Mouse (Mus musculus) hindbrain, embryonic 12.5 days (tissue): ENCODE data around the gene Map1b. TPM values are rescaled to one million over a fixed set of nuclear protein-coding genes. Genes with fewer than 3 reads are reported as not detected.
A peak's percentile ranks its signal among the peaks of the same experiment; 100 is the strongest.

Source experiments
- ATAC-seq: fragments of 200-750 bp; cut with Nextera tagmentation; 2 replicates; pipeline ENCODE4 v1.8.0; 2017; ENCODE audit warnings: moderate TSS enrichment; ENCODE audit not compliant: low FRiP score
- H3K27ac ChIP-seq: fragments of 300-500 bp; sonication (generic); 2 replicates; pipeline ENCODE4 v1.5.1; 2016; ENCODE audit warnings: mild to moderate bottlenecking
- H3K27me3 ChIP-seq: fragments of 300-500 bp; sonication (generic); 2 replicates; pipeline ENCODE4 v1.6.1; 2016; ENCODE audit warnings: mild to moderate bottlenecking
- H3K36me3 ChIP-seq: fragments of 300-500 bp; sonication (generic); 2 replicates; pipeline ENCODE4 v1.6.1; 2016; ENCODE audit warnings: mild to moderate bottlenecking
- H3K4me1 ChIP-seq: fragments of 300-500 bp; sonication (generic); 2 replicates; pipeline ENCODE4 v1.6.1; 2016
- H3K4me2 ChIP-seq: fragments of 300-500 bp; sonication (generic); replicated peaks from 2 replicates; pipeline ENCODE4 v1.6.1; 2016; ENCODE audit warnings: mild to moderate bottlenecking
- H3K4me3 ChIP-seq: fragments of 300-500 bp; sonication (generic); 2 replicates; pipeline ENCODE4 v1.5.1; 2016; ENCODE audit warnings: mild to moderate bottlenecking
- H3K9ac ChIP-seq: fragments of 300-500 bp; sonication (generic); 2 replicates; pipeline ENCODE4 v1.6.1; 2016; ENCODE audit warnings: mild to moderate bottlenecking, moderate library complexity
- H3K9me3 ChIP-seq: fragments of 300-500 bp; sonication (generic); replicated peaks from 2 replicates; pipeline ENCODE4 v1.6.1; 2016; ENCODE audit warnings: mild to moderate bottlenecking
- WGBS: fragments of 180-500 bp; shearing (Covaris S2); methylation state at CpG from one replicate; pipeline ENCODE4 v1.1.7; 2016; 5-methylcytosine and 5-hydroxymethylcytosine counted together
- polyA plus RNA-seq: library from polyadenylated mRNA; unstranded; fragments of >200 nt; fragmentation: Nextera tagmentation; extraction: Ambion mirVana; gene quantifications from 2 replicates; pipeline ENCODE4 v1.2.1, GENCODE M21; 2016

Gene Map1b
- polyA plus RNA-seq = 1,280 and 1,328 TPM in 2 replicates

- no peaks in the 10 kb centered on the region for H3K36me3 ChIP-seq
- peak within 1 kb of the TSS; percentile 92 for H3K4me3 ChIP-seq
- peaks cover 22% of the 10 kb centered on the region for H3K4me1 ChIP-seq
- WGBS = under 1% methylated on average over 13 of the region's 32 CpGs
- peak within 1 kb of the TSS; percentile 60 for H3K4me2 ChIP-seq
- ATAC-seq = peak; percentile 83
- H3K9ac ChIP-seq = peak within 1 kb of the TSS; percentile 95
- peak within 1 kb of the TSS; percentile 97 for H3K27ac ChIP-seq
- H3K27me3 ChIP-seq = no peaks in the 10 kb centered on the region
- no peaks in the 10 kb centered on the region for H3K9me3 ChIP-seq
These were observed at the start of gene Map1b for GRCm38 (mm10) chr13:99516448-99516881. Map1b (minus strand) TSS chr13:99516540.

- ATAC-seq = no peak
- no peak overlapping the region for H3K4me3 ChIP-seq
- H3K9me3 ChIP-seq = no peaks in the 10 kb centered on the region
- 36% methylated on average over 3 of the region's 3 CpGs for WGBS
- H3K36me3 ChIP-seq = no peaks in the 10 kb centered on the region
- H3K27me3 ChIP-seq = no peaks in the 10 kb centered on the region
- H3K4me2 ChIP-seq = no peak overlapping the region
- H3K27ac ChIP-seq = no peak overlapping the region
- H3K4me1 ChIP-seq = peaks cover 26% of the 10 kb centered on the region
- H3K9ac ChIP-seq = no peak overlapping the region
These were observed 48.0 kb upstream of the Map1b start for GRCm38 (mm10) chr13:99564346-99564745.

GRCm38 (mm10) chr13:99563021-99563420 lies 46.7 kb upstream of the Map1b start:
- no peak overlapping the region for H3K4me3 ChIP-seq
- no peaks in the 10 kb centered on the region for H3K9me3 ChIP-seq
- H3K4me2 ChIP-seq = no peak overlapping the region
- WGBS = 62% methylated on average over 3 of the region's 3 CpGs
- no peaks in the 10 kb centered on the region for H3K27me3 ChIP-seq
- no peak for ATAC-seq
- peaks cover 26% of the 10 kb centered on the region for H3K4me1 ChIP-seq
- no peak overlapping the region for H3K27ac ChIP-seq
- H3K36me3 ChIP-seq = no peaks in the 10 kb centered on the region
- H3K9ac ChIP-seq = no peak overlapping the region

GRCm38 (mm10) chr13:99561843-99562550 lies 45.7 kb upstream of the Map1b start:
- 51% methylated on average over 10 of the region's 10 CpGs for WGBS
- no peak overlapping the region for H3K4me2 ChIP-seq
- H3K36me3 ChIP-seq = no peaks in the 10 kb centered on the region
- peak overlapping the region; percentile 23 for H3K27ac ChIP-seq
- ATAC-seq = peak; percentile 61; the same call in 1 of the 2 replicates
- H3K4me3 ChIP-seq = no peak overlapping the region
- no peak overlapping the region for H3K9ac ChIP-seq
- no peaks in the 10 kb centered on the region for H3K9me3 ChIP-seq
- peaks cover 26% of the 10 kb centered on the region for H3K4me1 ChIP-seq
- H3K27me3 ChIP-seq = no peaks in the 10 kb centered on the region

- H3K9me3 ChIP-seq = no peaks in the 10 kb centered on the region
- peak overlapping the region; percentile 23; the same call in 1 of the 2 replicates for H3K27ac ChIP-seq
- H3K4me1 ChIP-seq = peaks cover 26% of the 10 kb centered on the region
- H3K27me3 ChIP-seq = no peaks in the 10 kb centered on the region
- no peak overlapping the region for H3K4me2 ChIP-seq
- peak; percentile 64 for ATAC-seq
- no peak overlapping the region for H3K9ac ChIP-seq
- 58% methylated on average over 13 of the region's 13 CpGs for WGBS
- H3K36me3 ChIP-seq = no peaks in the 10 kb centered on the region
- H3K4me3 ChIP-seq = no peak overlapping the region
These were observed 44.6 kb upstream of the Map1b start for GRCm38 (mm10) chr13:99560674-99561639.

- Histone ChIP-seq H3K36me3 (no peaks in the 10 kb centered on the region), H3K9me3 (no peaks in the 10 kb centered on the region)
These were observed 42.0 kb upstream of the Map1b start for GRCm38 (mm10) chr13:99558216-99558906.

GRCm38 (mm10) chr13:99557813-99558212 lies 41.5 kb upstream of the Map1b start:
- no peaks in the 10 kb centered on the region for H3K27me3 ChIP-seq
- H3K27ac ChIP-seq = no peak overlapping the region
- no peak overlapping the region for H3K4me2 ChIP-seq
- H3K36me3 ChIP-seq = no peaks in the 10 kb centered on the region
- H3K9me3 ChIP-seq = no peaks in the 10 kb centered on the region
- WGBS = 68% methylated on average over 15 of the region's 15 CpGs
- H3K4me1 ChIP-seq = peaks cover 23% of the 10 kb centered on the region
- H3K9ac ChIP-seq = no peak overlapping the region
- no peak for ATAC-seq
- H3K4me3 ChIP-seq = no peak overlapping the region

More at GRCm38 (mm10) chr13:99558216-99558906, 42.0 kb upstream of the Map1b start:
- Histone ChIP-seq H3K27ac (no peak overlapping the region), H3K4me1 (peaks cover 26% of the 10 kb centered on the region), H3K4me3 (no peak overlapping the region), H3K27me3 (no peaks in the 10 kb centered on the region), H3K4me2 (no peak overlapping the region), H3K9ac (no peak overlapping the region)
- 78% methylated on average over 12 of the region's 12 CpGs for WGBS
- no peak for ATAC-seq

- H3K4me1 ChIP-seq = peaks cover 20% of the 10 kb centered on the region
- no peaks in the 10 kb centered on the region for H3K9me3 ChIP-seq
- no peak overlapping the region for H3K9ac ChIP-seq
- no peak overlapping the region for H3K4me3 ChIP-seq
- no peak for ATAC-seq
- H3K27ac ChIP-seq = no peak overlapping the region
- H3K36me3 ChIP-seq = no peaks in the 10 kb centered on the region
- H3K4me2 ChIP-seq = no peak overlapping the region
- 88% methylated on average over 5 of the region's 5 CpGs for WGBS
- no peaks in the 10 kb centered on the region for H3K27me3 ChIP-seq
These were observed 41.0 kb upstream of the Map1b start for GRCm38 (mm10) chr13:99557331-99557730.

- Histone ChIP-seq H3K4me3 (no peak overlapping the region), H3K27me3 (no peaks in the 10 kb centered on the region), H3K4me2 (no peak overlapping the region), H3K9ac (no peak overlapping the region), H3K36me3 (no peaks in the 10 kb centered on the region), H3K27ac (no peak overlapping the region), H3K9me3 (no peaks in the 10 kb centered on the region), H3K4me1 (peaks cover 12% of the 10 kb centered on the region)
- no peak for ATAC-seq
- 78% methylated on average over 8 of the region's 8 CpGs for WGBS
These were observed 38.6 kb upstream of the Map1b start for GRCm38 (mm10) chr13:99554960-99555359.

GRCm38 (mm10) chr13:99554466-99554865 lies 38.1 kb upstream of the Map1b start:
- H3K36me3 ChIP-seq = no peaks in the 10 kb centered on the region
- no peaks in the 10 kb centered on the region for H3K9me3 ChIP-seq
- H3K4me1 ChIP-seq = peaks cover 17% of the 10 kb centered on the region
- H3K9ac ChIP-seq = no peak overlapping the region
- H3K27ac ChIP-seq = no peak overlapping the region
- ATAC-seq = no peak
- WGBS = 92% methylated on average over 6 of the region's 6 CpGs
- H3K4me3 ChIP-seq = no peak overlapping the region
- H3K4me2 ChIP-seq = no peak overlapping the region
- no peaks in the 10 kb centered on the region for H3K27me3 ChIP-seq

- Histone ChIP-seq H3K4me2 (no peak overlapping the region), H3K36me3 (no peaks in the 10 kb centered on the region), H3K9ac (no peak overlapping the region), H3K4me3 (no peak overlapping the region), H3K9me3 (no peaks in the 10 kb centered on the region), H3K4me1 (peaks cover 29% of the 10 kb centered on the region), H3K27me3 (no peaks in the 10 kb centered on the region), H3K27ac (no peak overlapping the region)
- 93% methylated on average over 4 of the region's 4 CpGs for whole genome bisulfite sequencing
- no peak for ATAC-seq
These were observed 36.0 kb upstream of the Map1b start for GRCm38 (mm10) chr13:99552381-99552780.
